Mouse (Mus musculus) E14TG2a.4 (cell line): ENCODE results near the gene Foxn3.

ENCODE experiments used
- CTCF ChIP-seq: conservative IDR thresholded peaks from 2 replicates; pipeline ENCODE4 v1.5.1; 2014; ENCODE audit warnings: low read length
- NANOG ChIP-seq: IDR thresholded peaks from 2 replicates; pipeline ENCODE4 v1.6.1; 2014; ENCODE audit warnings: borderline replicate concordance, low read length, mixed read lengths

- TF ChIP-seq CTCF (no peak), NANOG (no peak)
Observed at GRCm38 (mm10) chr12:99440022-99440421, 123.4 kb downstream of the Foxn3 start.
